Mouse (Mus musculus) heart, embryonic 15.5 days (tissue): ENCODE results near the gene Smchd1. TPM values are rescaled to one million over a fixed set of nuclear protein-coding genes. Genes with fewer than 3 reads are reported as not detected.

Experiments used
- polyA plus RNA-seq: library from polyadenylated mRNA; unstranded; fragments of >200 nt; fragmentation: Nextera tagmentation; extraction: Ambion mirVana; gene quantifications from 2 replicates; pipeline ENCODE4 v1.2.1, GENCODE M21; 2015

Gene Smchd1
- polyA plus RNA-seq, 1 experiment from 2014 or later = 33.3 TPM

Other genes starting within 250 kb of the Smchd1 start
- gene Emilin2, start 163.4 kb downstream of the Smchd1 start, polyA plus RNA-seq = 35.4 and 39.8 TPM in 2 replicates
- gene Gm4707, start 15.4 kb downstream of the Smchd1 start, polyA plus RNA-seq = 2.1 and 2.7 TPM in 2 replicates
- gene Ndc80, start 51.5 kb upstream of the Smchd1 start, polyA plus RNA-seq = 31.8 and 32.3 TPM in 2 replicates
- gene Spdya, start 76.7 kb upstream of the Smchd1 start, polyA plus RNA-seq = 0.23 and 0.39 TPM in 2 replicates
- gene Wdr43, start 140.6 kb upstream of the Smchd1 start, polyA plus RNA-seq = 32.4 and 40.5 TPM in 2 replicates
- 2.3 and 2.6 TPM in 2 replicates for gene Togaram2, start 197.9 kb upstream of the Smchd1 start, polyA plus RNA-seq